Mouse (Mus musculus) hindbrain, embryonic 12.5 days (tissue): ENCODE data around the gene Pik3c2g. TPM values are rescaled to one million over a fixed set of nuclear protein-coding genes. Genes with fewer than 3 reads are reported as not detected.

Source experiments
- ATAC-seq: fragments of 200-750 bp; cut with Nextera tagmentation; 2 replicates; pipeline ENCODE4 v1.8.0; 2017; ENCODE audit warnings: moderate TSS enrichment; ENCODE audit not compliant: low FRiP score
- H3K27ac ChIP-seq: fragments of 300-500 bp; sonication (generic); 2 replicates; pipeline ENCODE4 v1.5.1; 2016; ENCODE audit warnings: mild to moderate bottlenecking
- H3K27me3 ChIP-seq: fragments of 300-500 bp; sonication (generic); 2 replicates; pipeline ENCODE4 v1.6.1; 2016; ENCODE audit warnings: mild to moderate bottlenecking
- H3K36me3 ChIP-seq: fragments of 300-500 bp; sonication (generic); 2 replicates; pipeline ENCODE4 v1.6.1; 2016; ENCODE audit warnings: mild to moderate bottlenecking
- H3K4me1 ChIP-seq: fragments of 300-500 bp; sonication (generic); 2 replicates; pipeline ENCODE4 v1.6.1; 2016
- H3K4me2 ChIP-seq: fragments of 300-500 bp; sonication (generic); replicated peaks from 2 replicates; pipeline ENCODE4 v1.6.1; 2016; ENCODE audit warnings: mild to moderate bottlenecking
- H3K4me3 ChIP-seq: fragments of 300-500 bp; sonication (generic); 2 replicates; pipeline ENCODE4 v1.5.1; 2016; ENCODE audit warnings: mild to moderate bottlenecking
- H3K9ac ChIP-seq: fragments of 300-500 bp; sonication (generic); 2 replicates; pipeline ENCODE4 v1.6.1; 2016; ENCODE audit warnings: mild to moderate bottlenecking, moderate library complexity
- H3K9me3 ChIP-seq: fragments of 300-500 bp; sonication (generic); replicated peaks from 2 replicates; pipeline ENCODE4 v1.6.1; 2016; ENCODE audit warnings: mild to moderate bottlenecking
- WGBS: fragments of 180-500 bp; shearing (Covaris S2); methylation state at CpG from one replicate; pipeline ENCODE4 v1.1.7; 2016; 5-methylcytosine and 5-hydroxymethylcytosine counted together
- polyA plus RNA-seq: library from polyadenylated mRNA; unstranded; fragments of >200 nt; fragmentation: Nextera tagmentation; extraction: Ambion mirVana; gene quantifications from 2 replicates; pipeline ENCODE4 v1.2.1, GENCODE M21; 2016

The Pik3c2g gene
- polyA plus RNA-seq, 1 experiment from 2014 or later = 0.39 TPM

DNA sequence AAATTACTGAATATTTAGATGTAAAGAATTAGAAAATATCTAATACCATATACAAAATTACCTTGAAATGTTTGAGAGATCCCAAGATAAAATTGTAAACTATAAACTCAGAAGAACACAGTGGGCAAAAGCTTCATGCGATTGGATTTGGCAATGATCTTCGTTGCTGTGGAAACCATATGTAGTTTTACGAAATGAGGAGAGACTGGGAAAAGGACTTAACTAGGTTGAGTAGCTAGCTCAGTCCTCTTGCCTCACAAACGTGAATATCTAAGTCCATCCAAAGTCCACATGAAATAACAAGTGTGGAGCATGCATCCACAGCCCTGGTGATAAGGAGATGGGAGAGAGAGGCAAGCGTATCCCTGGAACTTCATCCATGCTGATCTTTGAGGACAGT lies 387.6 kb downstream of the Pik3c2g start:
- no peaks in the 10 kb centered on the region for H3K9me3 ChIP-seq
- H3K9ac ChIP-seq = no peak overlapping the region
- H3K27me3 ChIP-seq = no peaks in the 10 kb centered on the region
- 91% methylated on average over 5 of the region's 5 CpGs for WGBS
- H3K4me2 ChIP-seq = no peak overlapping the region
- H3K36me3 ChIP-seq = no peaks in the 10 kb centered on the region
- no peak overlapping the region for H3K4me3 ChIP-seq
- no peak overlapping the region for H3K27ac ChIP-seq
- ATAC-seq = no peak
- H3K4me1 ChIP-seq = no peaks in the 10 kb centered on the region

DNA sequence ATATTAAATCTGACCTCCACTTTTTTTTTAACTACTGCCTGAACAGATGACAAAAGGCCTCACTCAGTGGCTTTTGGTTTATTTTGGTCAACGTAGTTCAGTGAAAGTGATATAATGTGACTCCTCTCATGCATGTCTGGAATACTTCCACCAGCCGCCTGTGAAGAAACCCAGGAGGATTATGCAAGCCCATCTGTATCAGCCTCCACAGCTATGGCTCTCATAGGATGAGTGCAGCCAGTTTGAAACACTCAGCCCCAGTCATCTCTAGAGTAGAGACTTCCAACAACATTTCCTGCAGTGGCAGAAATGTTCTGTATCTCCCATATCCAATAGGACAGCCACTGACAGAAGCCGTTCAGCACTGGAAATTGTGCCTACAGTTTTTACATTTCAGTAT lies 391.1 kb downstream of the Pik3c2g start:
- no peaks in the 10 kb centered on the region for H3K36me3 ChIP-seq
- 56% methylated on average over 3 of the region's 3 CpGs for WGBS
- no peak overlapping the region for H3K4me3 ChIP-seq
- ATAC-seq = no peak
- H3K4me2 ChIP-seq = no peak overlapping the region
- H3K27me3 ChIP-seq = no peaks in the 10 kb centered on the region
- no peak overlapping the region for H3K9ac ChIP-seq
- no peak overlapping the region for H3K27ac ChIP-seq
- H3K9me3 ChIP-seq = no peaks in the 10 kb centered on the region
- no peaks in the 10 kb centered on the region for H3K4me1 ChIP-seq

GRCm38 (mm10) chr6:139981061-139981460 lies 394.0 kb downstream of the Pik3c2g start:
- no peak overlapping the region for H3K4me3 ChIP-seq
- no peak for ATAC-seq
- no peaks in the 10 kb centered on the region for H3K4me1 ChIP-seq
- no peaks in the 10 kb centered on the region for H3K36me3 ChIP-seq
- no peak overlapping the region for H3K27ac ChIP-seq
- H3K9me3 ChIP-seq = no peaks in the 10 kb centered on the region
- H3K9ac ChIP-seq = no peak overlapping the region
- H3K27me3 ChIP-seq = no peaks in the 10 kb centered on the region
- no peak overlapping the region for H3K4me2 ChIP-seq

- Histone ChIP-seq H3K4me2 (no peak overlapping the region), H3K27me3 (no peaks in the 10 kb centered on the region), H3K27ac (no peak overlapping the region), H3K36me3 (no peaks in the 10 kb centered on the region), H3K9ac (no peak overlapping the region), H3K9me3 (no peaks in the 10 kb centered on the region), H3K4me3 (no peak overlapping the region), H3K4me1 (no peaks in the 10 kb centered on the region)
- WGBS = 83% methylated on average over 3 of the region's 3 CpGs
- no peak for ATAC-seq
These were observed 397.0 kb downstream of the Pik3c2g start for GRCm38 (mm10) chr6:139984069-139984468.

DNA sequence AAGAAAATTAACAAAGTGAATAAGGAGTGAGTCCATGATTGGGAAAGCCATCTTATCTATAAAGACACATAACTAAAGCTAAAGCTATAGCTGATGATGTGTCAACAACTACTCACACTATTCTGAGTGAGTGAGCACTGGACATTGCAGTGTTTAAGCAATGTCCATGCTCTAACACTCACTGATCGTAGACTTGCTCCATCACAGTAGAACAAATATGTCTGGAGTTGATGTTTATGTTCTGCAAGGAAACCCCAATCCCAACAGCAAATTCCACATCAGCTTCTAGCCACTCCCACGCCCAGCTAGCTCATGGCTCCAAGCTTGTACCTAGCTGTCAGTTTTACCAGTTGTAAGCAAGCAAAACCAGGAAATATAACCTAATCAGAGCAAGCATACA lies 399.5 kb downstream of the Pik3c2g start:
- H3K9ac ChIP-seq = no peak overlapping the region
- no peaks in the 10 kb centered on the region for H3K27me3 ChIP-seq
- no peak for ATAC-seq
- no peaks in the 10 kb centered on the region for H3K36me3 ChIP-seq
- no peak overlapping the region for H3K27ac ChIP-seq
- no peaks in the 10 kb centered on the region for H3K4me1 ChIP-seq
- no peak overlapping the region for H3K4me3 ChIP-seq
- WGBS = 92% methylated on average over 2 of the region's 2 CpGs
- no peaks in the 10 kb centered on the region for H3K9me3 ChIP-seq
- no peak overlapping the region for H3K4me2 ChIP-seq

DNA sequence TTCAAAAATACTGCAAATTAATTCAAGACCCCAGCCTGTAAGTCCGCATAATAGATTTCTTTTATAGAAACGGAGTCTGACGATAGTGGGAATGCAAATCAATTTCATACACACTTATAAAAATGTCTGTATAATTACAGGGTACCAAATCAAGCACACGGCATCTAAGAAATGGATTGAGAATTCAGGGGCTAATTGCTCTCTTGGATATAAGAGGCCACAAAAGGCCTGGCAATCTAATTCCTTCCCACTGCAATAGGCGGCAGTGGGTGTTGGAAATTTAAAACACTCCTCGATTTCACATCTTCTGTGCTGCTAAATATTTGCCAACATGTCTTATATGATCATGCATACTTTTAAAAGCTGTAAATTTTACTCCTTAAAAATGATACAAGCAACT lies 402.1 kb downstream of the Pik3c2g start:
- no peak overlapping the region for H3K4me3 ChIP-seq
- H3K9ac ChIP-seq = no peak overlapping the region
- no peaks in the 10 kb centered on the region for H3K36me3 ChIP-seq
- H3K27ac ChIP-seq = no peak overlapping the region
- H3K4me1 ChIP-seq = no peaks in the 10 kb centered on the region
- H3K4me2 ChIP-seq = no peak overlapping the region
- 78% methylated on average over 6 of the region's 6 CpGs for WGBS
- no peak for ATAC-seq
- no peaks in the 10 kb centered on the region for H3K9me3 ChIP-seq
- no peaks in the 10 kb centered on the region for H3K27me3 ChIP-seq

DNA sequence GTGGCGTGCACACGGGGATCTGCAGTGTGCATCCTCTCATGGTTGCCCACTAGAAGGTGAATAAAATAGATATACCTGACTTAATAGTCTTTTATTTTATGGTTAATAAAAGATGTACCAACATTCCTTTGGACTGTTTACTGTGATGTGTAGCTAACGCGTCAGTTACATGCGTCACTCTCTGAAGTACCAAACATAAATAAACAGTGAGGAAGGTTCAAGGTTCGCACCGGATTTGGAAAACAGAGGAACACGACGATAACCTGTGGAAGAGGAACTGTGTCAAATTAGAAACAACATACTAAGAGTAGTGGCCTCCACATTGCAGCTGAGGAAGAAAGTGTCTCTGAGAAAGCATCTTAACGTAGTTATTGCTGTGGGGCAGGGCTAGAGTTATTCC lies 402.6 kb downstream of the Pik3c2g start:
- no peaks in the 10 kb centered on the region for H3K9me3 ChIP-seq
- H3K27ac ChIP-seq = no peak overlapping the region
- H3K27me3 ChIP-seq = no peaks in the 10 kb centered on the region
- no peaks in the 10 kb centered on the region for H3K36me3 ChIP-seq
- 89% methylated on average over 10 of the region's 10 CpGs for WGBS
- H3K4me2 ChIP-seq = no peak overlapping the region
- no peaks in the 10 kb centered on the region for H3K4me1 ChIP-seq
- no peak overlapping the region for H3K9ac ChIP-seq
- no peak for ATAC-seq
- H3K4me3 ChIP-seq = no peak overlapping the region

DNA sequence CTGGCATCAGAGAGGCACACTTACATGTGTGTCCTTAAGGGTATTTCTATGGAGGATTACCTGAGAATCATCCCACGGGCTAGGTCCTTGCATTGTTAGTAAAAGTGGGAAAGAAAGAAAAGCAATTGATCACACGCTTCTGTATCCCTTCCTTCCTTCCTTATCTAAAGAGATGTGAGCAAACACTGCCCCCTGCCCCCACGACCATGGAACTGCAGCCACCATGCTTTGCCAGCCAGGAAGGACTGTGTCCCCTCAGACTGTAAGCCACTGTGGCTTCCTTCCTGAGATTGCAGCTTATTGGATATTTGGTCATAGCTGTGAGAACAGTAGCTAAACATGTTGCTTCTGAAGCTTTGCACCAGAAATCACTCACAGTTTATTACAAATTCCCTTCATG lies 418.2 kb downstream of the Pik3c2g start:
- no peak overlapping the region for H3K4me3 ChIP-seq

More for the DNA sequence above, 418.2 kb downstream of the Pik3c2g start:
- Histone ChIP-seq H3K27ac (no peak overlapping the region), H3K4me2 (no peak overlapping the region), H3K27me3 (no peaks in the 10 kb centered on the region), H3K9me3 (peaks cover 6% of the 10 kb centered on the region; the same call in 1 of the 2 replicates), H3K9ac (no peak overlapping the region), H3K4me1 (no peaks in the 10 kb centered on the region), H3K36me3 (no peaks in the 10 kb centered on the region)
- WGBS = 86% methylated on average over 3 of the region's 3 CpGs
- no peak for ATAC-seq

Other genes with a start within 250 kb of the Pik3c2g start
- not detected in 2 replicates for gene Rergl, start 85.2 kb upstream of the Pik3c2g start, polyA plus RNA-seq